Mouse (Mus musculus) midbrain, embryonic 10.5 days (tissue): ENCODE data around the gene Med17. TPM values are rescaled to one million over a fixed set of nuclear protein-coding genes. Genes with fewer than 3 reads are reported as not detected.

ENCODE experiments used
- microRNA-seq: library from miRNA; unstranded; fragments of <30 nt; microRNA quantifications from one replicate; pipeline ENCODE4, GENCODE M21; 2017
- polyA plus RNA-seq: library from polyadenylated mRNA; unstranded; fragments of >200 nt; fragmentation: Nextera tagmentation; extraction: Ambion mirVana; gene quantifications from 2 replicates; pipeline ENCODE4 v1.2.1, GENCODE M21; 2016

The Med17 gene
- polyA plus RNA-seq, 1 experiment from 2014 or later, result 42.4 TPM

Small RNA genes lying within 50 kb of the gene (microRNA-seq; reads per million reads assigned to microRNA genes)
- gene Gm49349 (not detected), gene mmu-mir-7650 (1.2 reads per million)

Other genes starting within 250 kb of the Med17 start
- 77.7 and 85.5 TPM in 2 replicates for gene Panx1, start 234.5 kb downstream of the Med17 start, polyA plus RNA-seq
- not detected in 2 replicates for gene Hephl1, start 167.8 kb downstream of the Med17 start, polyA plus RNA-seq
- 0.70 and 1.3 TPM in 2 replicates for gene Vstm5, start 40.9 kb downstream of the Med17 start, polyA plus RNA-seq
- 69.7 and 88.3 TPM in 2 replicates for gene Taf1d, start 26.3 kb upstream of the Med17 start, polyA plus RNA-seq
- gene 4931406C07Rik, start 26.5 kb upstream of the Med17 start, polyA plus RNA-seq, result 5.3 and 7.8 TPM in 2 replicates
- gene Cep295, start 77.9 kb upstream of the Med17 start, polyA plus RNA-seq, result 21.1 and 22.5 TPM in 2 replicates
- 1.3 and 2.2 TPM in 2 replicates for gene Smco4, start 213.5 kb upstream of the Med17 start, polyA plus RNA-seq